Mouse (Mus musculus) forebrain, postnatal 0 days (tissue): ENCODE results near the gene Tfip11. TPM values are rescaled to one million over a fixed set of nuclear protein-coding genes. Genes with fewer than 3 reads are reported as not detected.

Source experiments
- ATAC-seq: fragments of 200-750 bp; cut with Nextera tagmentation; 2 replicates; pipeline ENCODE4 v1.8.0; 2017; ENCODE audit warnings: mild to moderate bottlenecking, moderate library complexity
- DNase-seq: peaks from one replicate; pipeline ENCODE4 v3.0.0-alpha.2; 2015
- H3K27ac ChIP-seq: fragments of 300-500 bp; sonication (generic); 2 replicates; pipeline ENCODE4 v1.5.1; 2014; ENCODE audit warnings: low read depth, mild to moderate bottlenecking, antibody characterized with exemption, low read length, moderate library complexity, mixed read lengths
- H3K27me3 ChIP-seq: fragments of 300-500 bp; sonication (generic); 2 replicates; pipeline ENCODE4 v1.6.1; 2014; ENCODE audit warnings: mild to moderate bottlenecking, low read length, mixed read lengths; ENCODE audit not compliant: insufficient read depth
- H3K36me3 ChIP-seq: fragments of 300-500 bp; sonication (generic); 2 replicates; pipeline ENCODE4 v1.6.1; 2014; ENCODE audit warnings: mild to moderate bottlenecking, moderate library complexity; ENCODE audit not compliant: insufficient read depth
- H3K4me1 ChIP-seq: fragments of 300-500 bp; sonication (generic); 2 replicates; pipeline ENCODE4 v1.6.1; 2014; ENCODE audit warnings: antibody characterized with exemption; ENCODE audit not compliant: insufficient read depth
- H3K4me2 ChIP-seq: fragments of 300-500 bp; sonication (generic); 2 replicates; pipeline ENCODE4 v1.6.1; 2014; ENCODE audit warnings: low read depth, mild to moderate bottlenecking, moderate library complexity
- H3K4me3 ChIP-seq: fragments of 300-500 bp; sonication (generic); 2 replicates; pipeline ENCODE4 v1.5.1; 2014; ENCODE audit warnings: low read depth, low read length, mixed read lengths
- H3K9ac ChIP-seq: fragments of 300-500 bp; sonication (generic); 2 replicates; pipeline ENCODE4 v1.6.1; 2014; ENCODE audit warnings: mild to moderate bottlenecking
- H3K9me3 ChIP-seq: fragments of 300-500 bp; sonication (generic); 2 replicates; pipeline ENCODE4 v1.6.1; 2016; ENCODE audit warnings: low read length
- CTCF ChIP-seq: sonication (generic); IDR thresholded peaks from 2 replicates; pipeline ENCODE4 v1.5.1; 2016; ENCODE audit warnings: antibody characterized with exemption, control low read depth, low read depth
- WGBS: fragments of 180-500 bp; shearing (Covaris S2); extraction: QIAGEN DNeasy Blood & Tissue Kit; methylation state at CpG from one replicate; pipeline ENCODE4 v1.1.7; 2014; 5-methylcytosine and 5-hydroxymethylcytosine counted together
- polyA plus RNA-seq: library from polyadenylated mRNA; unstranded; fragments of >200 nt; fragmentation: Nextera tagmentation; extraction: Ambion mirVana; gene quantifications from 2 replicates; pipeline ENCODE4 v1.2.1, GENCODE M21; 2015
- total RNA-seq: library from RNA; depleted of rRNA; stranded (reverse); fragments of >200 nt; gene quantifications from 2 replicates; pipeline ENCODE4 v1.2.3, GENCODE M21; 2014; rRNA removed

The Tfip11 gene
- total and polyA plus RNA-seq, 2 experiments from 2014 or later = 20.8 to 26.9 TPM

- 0 out of 2 replicates have a peak, but pooled peaks cover 4% of the 10 kb centered on the region for H3K4me1 ChIP-seq
- H3K4me2 ChIP-seq = no peak overlapping the region
- no peak overlapping the region for H3K9ac ChIP-seq
- TF ChIP-seq CTCF = no peak
- 87% methylated on average over 2 of the region's 2 CpGs for WGBS
- peaks cover 55% of the 10 kb centered on the region for H3K36me3 ChIP-seq
- ATAC-seq (no peak), DNase-seq (no peak)
- no peaks in the 10 kb centered on the region for H3K9me3 ChIP-seq
- no peak overlapping the region for H3K4me3 ChIP-seq
- H3K27ac ChIP-seq = no peak overlapping the region
- no peaks in the 10 kb centered on the region for H3K27me3 ChIP-seq
Measured at GRCm38 (mm10) chr5:112385973-112386372, 59.8 kb downstream of the Tfip11 start.

Other genes with a start within 250 kb of the Tfip11 start
- 2.5 TPM in 1 of 2 replicates, not detected in the other for gene Cryba4, start 73.8 kb upstream of the Tfip11 start, total RNA-seq
- gene Cryba4, start 73.8 kb upstream of the Tfip11 start, polyA plus RNA-seq = 2.4 and 2.6 TPM in 2 replicates
- gene Crybb1, start 70.5 kb upstream of the Tfip11 start, total RNA-seq = 5.0 and 6.3 TPM in 2 replicates
- gene Crybb1, start 70.5 kb upstream of the Tfip11 start, polyA plus RNA-seq = 10.4 and 10.8 TPM in 2 replicates
- gene Tpst2, start 49.7 kb upstream of the Tfip11 start, total RNA-seq = 43.4 and 45.0 TPM in 2 replicates
- gene Tpst2, start 49.7 kb upstream of the Tfip11 start, polyA plus RNA-seq = 37.9 and 39.0 TPM in 2 replicates
- gene Srrd, start 16.7 kb downstream of the Tfip11 start, total RNA-seq = 61.5 and 67.9 TPM in 2 replicates
- 51.1 and 52.2 TPM in 2 replicates for gene Srrd, start 16.7 kb downstream of the Tfip11 start, polyA plus RNA-seq
- gene Hps4, start 16.7 kb downstream of the Tfip11 start, total RNA-seq = 24.6 and 25.4 TPM in 2 replicates
- gene Hps4, start 16.7 kb downstream of the Tfip11 start, polyA plus RNA-seq = 23.7 and 26.5 TPM in 2 replicates
- not detected in 2 replicates for gene Gm6583, start 29.7 kb downstream of the Tfip11 start, total RNA-seq
- not detected in 2 replicates for gene Gm6583, start 29.7 kb downstream of the Tfip11 start, polyA plus RNA-seq
- 132 and 138 TPM in 2 replicates for gene Asphd2, start 68.5 kb downstream of the Tfip11 start, total RNA-seq
- gene Asphd2, start 68.5 kb downstream of the Tfip11 start, polyA plus RNA-seq = 128 and 132 TPM in 2 replicates
- not detected in 2 replicates for gene Gm6588, start 123.1 kb downstream of the Tfip11 start, total RNA-seq
- gene Gm6588, start 123.1 kb downstream of the Tfip11 start, polyA plus RNA-seq = 0.11 TPM in 1 of 2 replicates, not detected in the other